Mouse (Mus musculus): ENCODE measurements around the gene Tmem260. TPM values are rescaled to one million over a fixed set of nuclear protein-coding genes. Genes with fewer than 3 reads are reported as not detected.

Tmem260 gene
- total and polyA plus RNA-seq, 2 experiments from 2014 or later, result 11.0 to 16.6 TPM

- Histone ChIP-seq H3K4me1 (ENCODE audit: insufficient read depth, low read length) (no peaks in the 10 kb centered on the region), H3K9me3 (ENCODE audit: low read length) (no peaks in the 10 kb centered on the region), H3K4me2 (ENCODE audit: low read depth, low read length) (no peak overlapping the region), H3K27me3 (ENCODE audit: insufficient read depth, low read length) (no peaks in the 10 kb centered on the region), H3K27ac (no peak overlapping the region), H3K36me3 (ENCODE audit: insufficient read depth, low read length) (peaks cover 7% of the 10 kb centered on the region; the same call in 1 of the 2 replicates), H3K4me3 (ENCODE audit: low read length) (no peak overlapping the region), H3K9ac (replicated peaks; ENCODE audit: low read length) (no peak overlapping the region)
- 96% methylated on average over 12 of the region's 12 CpGs for WGBS
- DNase-seq (ENCODE audit: low spot score) (no peak), ATAC-seq (no peak)
- no peak for TF ChIP-seq CTCF (IDR thresholded peaks at IDR 0.05; ENCODE audit: low read depth)
These were observed 59.7 kb downstream of the Tmem260 start for GRCm38 (mm10) chr14:48505606-48506005.

- no peak for ATAC-seq
- no peak overlapping the region for H3K27ac ChIP-seq
- TF ChIP-seq CTCF (IDR thresholded peaks at IDR 0.05; ENCODE audit: low read depth), result no peak
- no peaks in the 10 kb centered on the region for H3K9me3 ChIP-seq (ENCODE audit: low read length)
- H3K4me1 ChIP-seq (ENCODE audit: insufficient read depth, low read length), result no peaks in the 10 kb centered on the region
- 61% methylated on average over 8 of the region's 8 CpGs for WGBS
- no peaks in the 10 kb centered on the region for H3K27me3 ChIP-seq (ENCODE audit: insufficient read depth, low read length)
- H3K9ac ChIP-seq (replicated peaks; ENCODE audit: low read length), result no peak overlapping the region
- peaks cover 7% of the 10 kb centered on the region; the same call in 1 of the 2 replicates for H3K36me3 ChIP-seq (ENCODE audit: insufficient read depth, low read length)
- H3K4me3 ChIP-seq (ENCODE audit: low read length), result no peak overlapping the region
- no peak overlapping the region for H3K4me2 ChIP-seq (ENCODE audit: low read depth, low read length)
- no peak for DNase-seq (ENCODE audit: low spot score)
These were observed 61.5 kb downstream of the Tmem260 start for GRCm38 (mm10) chr14:48507376-48507775.

- H3K9me3 ChIP-seq (ENCODE audit: low read length), result no peaks in the 10 kb centered on the region
- no peak for DNase-seq (ENCODE audit: low spot score)
- WGBS, result 96% methylated on average over 5 of the region's 5 CpGs
- no peak overlapping the region for H3K4me2 ChIP-seq (ENCODE audit: low read depth, low read length)
- H3K36me3 ChIP-seq (ENCODE audit: insufficient read depth, low read length), result peaks cover 7% of the 10 kb centered on the region; the same call in 1 of the 2 replicates
- no peak overlapping the region for H3K27ac ChIP-seq
- no peak for TF ChIP-seq CTCF (IDR thresholded peaks at IDR 0.05; ENCODE audit: low read depth)
- no peak overlapping the region for H3K9ac ChIP-seq (replicated peaks; ENCODE audit: low read length)
- H3K27me3 ChIP-seq (ENCODE audit: insufficient read depth, low read length), result no peaks in the 10 kb centered on the region
- no peak for ATAC-seq
- H3K4me1 ChIP-seq (ENCODE audit: insufficient read depth, low read length), result no peaks in the 10 kb centered on the region
- H3K4me3 ChIP-seq (ENCODE audit: low read length), result no peak overlapping the region
These were observed 63.2 kb downstream of the Tmem260 start for GRCm38 (mm10) chr14:48509131-48509530.

DNA sequence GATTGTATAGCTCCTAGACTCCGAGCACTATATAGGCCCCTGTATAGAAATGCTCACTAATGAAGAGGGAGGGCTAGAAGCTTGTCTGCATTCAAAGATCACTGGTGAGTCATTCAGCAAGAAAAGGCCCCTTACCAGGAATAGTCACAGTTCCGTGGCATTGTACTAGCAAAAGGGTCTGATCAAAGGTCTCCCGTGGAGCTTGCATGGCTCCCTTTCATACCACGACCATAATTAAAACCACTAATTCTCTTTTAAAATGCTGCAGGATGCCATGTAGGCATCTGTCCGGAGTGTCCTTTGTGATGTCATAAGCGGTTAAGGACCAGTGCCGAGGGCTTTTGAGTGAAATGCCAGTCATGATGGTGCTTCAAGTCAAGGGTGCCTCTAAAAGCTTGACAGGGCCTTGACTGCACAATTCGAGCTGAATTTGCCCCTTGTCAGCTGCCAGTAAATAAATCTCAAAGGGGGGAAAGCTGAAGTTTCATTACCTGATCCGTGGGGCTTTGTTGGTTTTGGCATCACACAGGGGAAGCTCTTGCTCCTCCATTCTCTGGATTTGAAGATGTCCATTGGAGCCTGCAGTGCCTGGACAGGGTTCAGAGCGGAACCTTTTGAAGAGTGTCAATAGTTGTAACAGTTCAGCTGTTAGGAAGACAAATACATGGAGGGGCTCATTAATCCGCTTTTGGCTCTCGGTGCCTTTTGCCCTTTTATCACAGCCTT is 67.3 kb downstream of the Tmem260 start:
- ATAC-seq (peak; percentile 44; the same call in 1 of the 2 replicates), DNase-seq (ENCODE audit: low spot score) (peak; percentile 34)
- H3K9me3 ChIP-seq (ENCODE audit: low read length), result no peaks in the 10 kb centered on the region
- H3K27me3 ChIP-seq (ENCODE audit: insufficient read depth, low read length), result 0 out of 2 replicates have a peak, but pooled peaks cover 4% of the 10 kb centered on the region
- H3K36me3 ChIP-seq (ENCODE audit: insufficient read depth, low read length), result peaks cover 7% of the 10 kb centered on the region; the same call in 1 of the 2 replicates
- H3K4me3 ChIP-seq (ENCODE audit: low read length), result no peak overlapping the region
- H3K9ac ChIP-seq (replicated peaks; ENCODE audit: low read length), result no peak overlapping the region
- H3K4me1 ChIP-seq (ENCODE audit: insufficient read depth, low read length), result 0 out of 2 replicates have a peak, but pooled peaks cover 4% of the 10 kb centered on the region
- no peak overlapping the region for H3K4me2 ChIP-seq (ENCODE audit: low read depth, low read length)
- WGBS, result 28% methylated on average over 12 of the region's 12 CpGs
- no peak for TF ChIP-seq CTCF (IDR thresholded peaks at IDR 0.05; ENCODE audit: low read depth)
- no peak overlapping the region for H3K27ac ChIP-seq

DNA sequence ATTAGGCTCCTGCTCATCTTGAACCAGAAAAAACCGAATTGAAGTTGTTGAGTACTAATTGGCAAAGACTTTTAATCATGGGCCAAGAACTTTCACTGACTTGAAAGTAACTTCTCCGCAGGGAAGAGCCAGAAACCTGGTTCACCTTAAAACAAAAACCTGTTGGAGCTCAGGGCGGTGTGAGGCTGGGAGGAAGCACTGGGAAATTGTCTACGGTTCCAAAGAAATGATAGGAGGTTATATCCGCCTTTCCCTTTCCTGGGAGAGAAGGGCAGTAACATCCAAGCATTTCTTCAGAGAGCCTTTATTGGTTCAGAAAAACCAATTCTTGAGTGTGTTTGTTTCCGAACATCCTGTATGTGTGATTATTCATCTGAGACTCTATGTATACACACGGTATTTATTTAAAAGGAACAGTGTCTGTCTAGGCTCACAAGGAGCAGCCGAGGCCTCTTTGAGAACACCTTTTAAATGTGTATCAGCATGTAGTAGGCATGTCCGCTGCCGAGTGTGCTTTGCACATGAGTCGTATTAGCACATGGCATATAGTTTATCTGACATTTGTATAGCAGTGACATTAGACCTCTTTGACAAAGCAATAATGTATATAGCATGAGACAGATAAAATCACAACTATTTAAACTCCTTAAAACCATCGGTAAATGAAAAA is 68.0 kb downstream of the Tmem260 start:
- H3K4me3 ChIP-seq (ENCODE audit: low read length), result no peak overlapping the region
- 0 out of 2 replicates have a peak, but pooled peaks cover 4% of the 10 kb centered on the region for H3K27me3 ChIP-seq (ENCODE audit: insufficient read depth, low read length)
- no peak overlapping the region for H3K27ac ChIP-seq
- peaks cover 6% of the 10 kb centered on the region; the same call in 1 of the 2 replicates for H3K36me3 ChIP-seq (ENCODE audit: insufficient read depth, low read length)
- H3K9ac ChIP-seq (replicated peaks; ENCODE audit: low read length), result no peak overlapping the region
- no peak for ATAC-seq
- no peak for DNase-seq (ENCODE audit: low spot score)
- 62% methylated on average over 12 of the region's 12 CpGs for WGBS
- H3K4me2 ChIP-seq (ENCODE audit: low read depth, low read length), result no peak overlapping the region
- TF ChIP-seq CTCF (IDR thresholded peaks at IDR 0.05; ENCODE audit: low read depth), result no peak
- 0 out of 2 replicates have a peak, but pooled peaks cover 4% of the 10 kb centered on the region for H3K4me1 ChIP-seq (ENCODE audit: insufficient read depth, low read length)
- H3K9me3 ChIP-seq (ENCODE audit: low read length), result no peaks in the 10 kb centered on the region

DNA sequence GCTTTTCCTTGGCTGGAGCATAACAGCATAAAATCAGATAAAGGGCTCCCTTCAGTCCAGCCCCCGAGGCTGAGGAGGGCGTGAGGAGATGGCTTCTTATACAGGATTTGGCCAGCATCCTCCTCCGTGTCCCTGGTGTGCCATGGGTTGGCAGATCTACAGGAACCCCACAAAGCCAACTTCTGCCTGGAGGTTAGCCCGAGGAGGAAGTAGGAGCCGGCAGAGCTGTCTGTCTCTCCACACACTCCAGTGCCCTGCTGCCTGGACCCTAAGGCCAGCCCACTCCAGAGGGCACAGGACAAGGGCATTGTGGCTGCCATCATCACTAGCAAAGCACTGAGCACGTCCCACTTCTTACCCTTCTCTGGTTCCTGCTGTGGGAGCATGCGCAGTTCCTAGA is 68.7 kb downstream of the Tmem260 start:
- Histone ChIP-seq H3K4me2 (ENCODE audit: low read depth, low read length) (no peak overlapping the region), H3K27me3 (ENCODE audit: insufficient read depth, low read length) (0 out of 2 replicates have a peak, but pooled peaks cover 4% of the 10 kb centered on the region), H3K36me3 (ENCODE audit: insufficient read depth, low read length) (no peaks in the 10 kb centered on the region), H3K27ac (no peak overlapping the region), H3K9ac (replicated peaks; ENCODE audit: low read length) (no peak overlapping the region), H3K4me3 (ENCODE audit: low read length) (no peak overlapping the region), H3K4me1 (ENCODE audit: insufficient read depth, low read length) (0 out of 2 replicates have a peak, but pooled peaks cover 4% of the 10 kb centered on the region), H3K9me3 (ENCODE audit: low read length) (no peaks in the 10 kb centered on the region)
- ATAC-seq, result peak; percentile 71; the same call in 1 of the 2 replicates
- WGBS, result 32% methylated on average over 7 of the region's 7 CpGs
- TF ChIP-seq CTCF (IDR thresholded peaks at IDR 0.05; ENCODE audit: low read depth), result no peak
- DNase-seq (ENCODE audit: low spot score), result peak; percentile 52

Data from hindbrain, postnatal 0 days (tissue).